Mouse (Mus musculus) small intestine, adult 2 months (tissue): ENCODE results near the gene Adam22. TPM values are rescaled to one million over a fixed set of nuclear protein-coding genes. Genes with fewer than 3 reads are reported as not detected.

Experiments
- H3K27ac ChIP-seq: fragments of 200-500 bp; 2 replicates; pipeline ENCODE4 v1.5.1; 2012; ENCODE audit warnings: low read depth, low read length, control low read depth, inconsistent platforms; ENCODE audit not compliant: insufficient read depth
- H3K27me3 ChIP-seq: fragments of 200-500 bp; 2 replicates; pipeline ENCODE4 v1.6.1; 2012; ENCODE audit warnings: mild to moderate bottlenecking, moderate library complexity, low read length, inconsistent platforms; ENCODE audit not compliant: control insufficient read depth, insufficient read depth
- H3K36me3 ChIP-seq: fragments of 200-500 bp; 2 replicates; pipeline ENCODE4 v1.6.1; 2012; ENCODE audit warnings: mild to moderate bottlenecking, low read length, control low read depth, inconsistent platforms; ENCODE audit not compliant: control insufficient read depth, insufficient read depth
- H3K4me1 ChIP-seq: fragments of 200-500 bp; 2 replicates; pipeline ENCODE4 v1.6.1; 2012; ENCODE audit warnings: low read length, inconsistent platforms, mixed read lengths; ENCODE audit not compliant: control insufficient read depth, insufficient read depth, insufficient read length
- H3K4me3 ChIP-seq: fragments of 200-500 bp; 2 replicates; pipeline ENCODE4 v1.5.1; 2012; ENCODE audit warnings: low read depth, mild to moderate bottlenecking, control low read depth, inconsistent platforms, low read length, moderate library complexity
- CTCF ChIP-seq: fragments of 200-500 bp; IDR thresholded peaks from 2 replicates; pipeline ENCODE4 v1.5.1; 2012; ENCODE audit warnings: low read depth, mild to moderate bottlenecking, control low read depth, inconsistent platforms, low read length, moderate library complexity, mixed read lengths; ENCODE audit not compliant: insufficient replicate concordance, insufficient read length; ENCODE audit errors: extremely low read depth
- POLR2A ChIP-seq: fragments of 200-500 bp; IDR thresholded peaks from 2 replicates; pipeline ENCODE4 v1.6.1; 2012; ENCODE audit warnings: low read depth, mild to moderate bottlenecking, control low read depth, inconsistent platforms, low read length, moderate library complexity
- WGBS: fragments of 180-500 bp; shearing (Covaris S2); methylation state at CpG from one replicate; pipeline ENCODE4 v1.1.7; 2018; 5-methylcytosine and 5-hydroxymethylcytosine counted together
- polyA plus RNA-seq: library from polyadenylated mRNA; depleted of rRNA; stranded (reverse); fragments of >200 nt; gene quantifications from 2 replicates; pipeline ENCODE4 v1.2.3, GENCODE M21; 2012

The Adam22 gene
- polyA plus RNA-seq, 1 experiment, result 0.22 TPM

DNA sequence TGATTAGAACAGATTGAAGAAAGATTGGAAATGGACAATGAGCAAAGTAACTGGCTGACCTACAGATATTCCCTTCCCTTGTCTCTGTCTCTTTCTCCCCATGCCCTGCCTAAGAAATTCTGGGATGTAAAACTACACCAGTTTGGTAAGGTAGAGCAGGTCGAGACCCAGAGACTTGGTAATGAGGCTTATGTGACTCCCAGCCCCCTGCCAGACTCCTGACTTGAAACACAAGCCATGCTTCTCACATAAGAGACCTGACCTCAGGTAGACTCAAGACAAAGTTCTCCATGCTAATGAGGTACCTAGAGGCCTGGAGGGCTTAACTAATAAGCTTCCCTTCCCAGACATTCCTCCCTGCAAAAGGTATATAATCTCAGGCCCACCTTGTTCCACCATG, 91.8 kb downstream of the Adam22 start:
- no peak overlapping the region for H3K4me3 ChIP-seq
- TF ChIP-seq CTCF (no peak), POLR2A (no peak)
- no peak overlapping the region for H3K27ac ChIP-seq
- no peaks in the 10 kb centered on the region for H3K27me3 ChIP-seq
- H3K36me3 ChIP-seq, result no peaks in the 10 kb centered on the region
- 55% methylated on average over 1 of the region's 1 CpGs for WGBS
- H3K4me1 ChIP-seq, result no peaks in the 10 kb centered on the region

DNA sequence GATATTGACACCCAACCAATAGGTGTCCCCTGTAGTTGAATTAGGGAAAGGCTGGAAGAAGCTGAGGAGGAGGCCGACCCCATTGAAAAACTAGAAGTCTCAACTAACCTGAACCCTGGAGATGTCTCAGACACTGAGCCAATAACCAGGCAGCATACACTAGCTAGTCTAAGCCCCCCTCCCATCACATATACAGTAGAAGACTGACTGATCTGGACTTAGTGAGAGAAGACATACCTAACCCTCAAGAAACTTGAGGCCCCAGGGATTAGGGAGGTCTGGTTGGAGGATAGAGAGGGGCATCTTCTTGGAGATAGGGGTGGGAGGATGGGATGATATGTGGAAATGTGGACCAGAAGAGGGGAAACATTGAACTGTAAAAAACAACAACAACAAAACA, 110.6 kb downstream of the Adam22 start:
- H3K4me1 ChIP-seq, result no peaks in the 10 kb centered on the region
- TF ChIP-seq POLR2A (no peak), CTCF (no peak)
- no peaks in the 10 kb centered on the region for H3K27me3 ChIP-seq
- WGBS, result 91% methylated on average over 1 of the region's 1 CpGs
- H3K36me3 ChIP-seq, result no peaks in the 10 kb centered on the region
- H3K27ac ChIP-seq, result no peak overlapping the region
- no peak overlapping the region for H3K4me3 ChIP-seq

DNA sequence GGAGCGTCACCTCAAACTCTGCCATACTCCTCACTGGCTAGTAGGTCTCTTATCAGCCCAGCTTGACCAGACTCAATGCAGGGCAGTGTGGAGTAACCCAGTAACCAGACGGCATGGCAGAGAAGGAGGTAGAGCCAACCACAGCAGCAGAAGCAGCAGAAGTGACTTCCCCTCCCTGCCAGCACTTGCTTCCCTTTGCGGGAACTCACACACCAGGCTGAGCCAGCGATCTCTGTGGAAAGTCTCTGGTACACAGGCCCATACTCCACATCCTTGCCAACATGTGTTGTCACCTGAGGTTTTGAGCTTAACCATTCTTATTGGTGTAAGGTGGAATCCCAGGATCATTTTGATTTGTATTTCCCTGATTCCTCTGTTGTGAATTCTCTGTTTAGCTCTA, 111.5 kb downstream of the Adam22 start:
- no peaks in the 10 kb centered on the region for H3K27me3 ChIP-seq
- no peaks in the 10 kb centered on the region for H3K4me1 ChIP-seq
- no peak overlapping the region for H3K4me3 ChIP-seq
- H3K27ac ChIP-seq, result no peak overlapping the region
- 77% methylated on average over 4 of the region's 4 CpGs for WGBS
- TF ChIP-seq POLR2A (no peak), CTCF (no peak)
- H3K36me3 ChIP-seq, result no peaks in the 10 kb centered on the region

DNA sequence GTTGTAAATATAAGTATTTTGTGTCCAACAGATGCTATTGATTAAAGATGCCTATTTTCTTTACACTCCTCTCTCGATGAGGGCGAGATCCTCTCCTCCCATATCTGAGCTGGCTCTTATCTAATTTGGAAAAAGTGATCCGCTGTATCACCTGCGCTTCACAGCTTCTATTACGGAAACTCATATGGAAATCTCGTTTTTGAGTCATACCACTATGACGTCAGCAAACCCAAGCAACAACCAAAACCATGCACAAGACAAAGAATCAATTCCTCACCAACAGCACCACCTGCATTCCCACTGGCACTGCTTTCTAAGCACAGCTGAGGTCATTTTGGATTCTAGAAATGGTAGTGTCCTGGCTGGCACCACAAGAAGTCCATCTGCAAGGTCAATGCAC, 123.3 kb downstream of the Adam22 start:
- TF ChIP-seq CTCF (no peak), POLR2A (no peak)
- no peak overlapping the region for H3K27ac ChIP-seq
- H3K36me3 ChIP-seq, result no peaks in the 10 kb centered on the region
- H3K4me1 ChIP-seq, result no peaks in the 10 kb centered on the region
- H3K27me3 ChIP-seq, result no peaks in the 10 kb centered on the region
- WGBS, result 89% methylated on average over 7 of the region's 7 CpGs
- no peak overlapping the region for H3K4me3 ChIP-seq

DNA sequence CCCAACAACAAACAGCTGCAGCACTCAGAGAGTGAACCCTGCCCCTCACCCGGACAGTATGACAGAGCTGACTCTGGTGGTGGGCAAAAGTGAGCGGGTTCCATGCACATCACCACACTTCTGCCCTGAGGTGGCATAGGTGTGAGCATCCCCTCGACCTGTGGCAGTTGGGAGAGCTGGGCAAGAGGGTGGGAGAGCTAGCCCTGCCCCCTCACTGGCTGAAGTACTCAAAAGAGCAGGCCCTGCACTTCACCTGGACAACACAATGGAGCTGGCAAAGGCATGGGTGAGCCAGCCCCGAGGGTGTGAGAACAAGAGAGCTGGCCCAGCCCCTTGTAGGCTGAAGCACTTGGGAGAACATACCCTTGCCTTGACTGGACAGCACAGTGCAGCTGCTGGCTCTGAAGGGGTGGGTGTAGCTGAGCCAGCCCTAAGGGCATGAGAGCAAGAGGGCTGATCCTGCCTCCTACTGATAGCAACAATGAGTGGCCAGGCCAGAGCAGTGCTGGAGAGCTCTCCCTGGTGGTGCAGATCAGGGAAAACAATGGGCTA, 124.8 kb downstream of the Adam22 start:
- no peaks in the 10 kb centered on the region for H3K4me1 ChIP-seq
- TF ChIP-seq POLR2A (no peak), CTCF (no peak)
- no peak overlapping the region for H3K4me3 ChIP-seq
- no peaks in the 10 kb centered on the region for H3K36me3 ChIP-seq
- 44% methylated on average over 4 of the region's 4 CpGs for WGBS
- H3K27ac ChIP-seq, result no peak overlapping the region
- no peaks in the 10 kb centered on the region for H3K27me3 ChIP-seq

DNA sequence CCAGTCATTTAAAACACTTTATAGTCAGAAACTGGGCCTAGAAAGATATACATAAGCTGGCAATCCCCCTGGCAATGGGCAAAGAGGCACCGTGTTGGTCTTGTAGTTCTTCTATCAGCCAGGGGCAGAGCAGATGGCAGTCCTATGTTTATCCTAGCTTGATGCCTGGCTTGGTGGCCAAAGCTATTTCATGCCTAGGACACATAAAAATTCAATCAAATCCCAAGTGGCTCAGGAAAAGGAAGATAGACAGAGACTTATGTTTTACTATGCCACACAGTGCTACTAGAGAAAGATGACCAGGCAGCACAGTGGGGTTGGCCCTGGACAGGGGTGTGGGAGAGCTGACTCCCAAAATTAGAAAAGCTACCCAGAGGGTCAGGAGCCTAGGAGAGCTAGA, 125.3 kb downstream of the Adam22 start:
- Histone ChIP-seq H3K4me1 (no peaks in the 10 kb centered on the region), H3K4me3 (no peak overlapping the region), H3K27ac (no peak overlapping the region), H3K36me3 (no peaks in the 10 kb centered on the region), H3K27me3 (no peaks in the 10 kb centered on the region)
- TF ChIP-seq CTCF (no peak), POLR2A (no peak)
- 93% methylated on average over 1 of the region's 1 CpGs for WGBS

DNA sequence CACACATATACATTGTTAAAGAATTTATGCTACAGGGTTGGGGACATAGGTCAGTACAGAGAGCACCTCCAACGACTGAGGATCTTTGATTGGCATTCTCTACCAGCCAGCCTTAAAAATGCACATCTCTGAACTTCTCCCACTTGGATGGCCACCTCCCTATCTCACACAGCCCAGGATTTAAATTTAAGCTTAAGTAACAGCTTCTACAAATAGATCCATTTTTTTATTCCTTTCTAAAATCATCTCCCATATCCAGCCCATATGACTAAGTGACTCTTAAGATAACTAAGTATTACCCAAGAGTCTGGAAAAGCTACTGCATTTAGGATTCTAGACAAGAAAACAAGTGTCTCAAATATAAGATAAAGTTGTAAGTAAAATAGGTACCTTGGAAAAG, 140.9 kb downstream of the Adam22 start:
- Histone ChIP-seq H3K27ac (no peak overlapping the region), H3K36me3 (no peaks in the 10 kb centered on the region), H3K4me1 (no peaks in the 10 kb centered on the region), H3K27me3 (no peaks in the 10 kb centered on the region), H3K4me3 (no peak overlapping the region)
- no peak for TF ChIP-seq POLR2A
- no peak for TF ChIP-seq CTCF
- WGBS, result 55% methylated on average over 1 of the region's 1 CpGs
